Mouse (Mus musculus) ES-CJ7 (cell line): Measurements from ENCODE around the gene Zfp667.

Source experiments
- DNase-seq: peaks from one replicate; pipeline ENCODE4 v3.0.0; 2011; ENCODE audit warnings: low read depth, low spot score

Zfp667 gene

GRCm38 (mm10) chr7:6300796-6301195, 14.4 kb downstream of the Zfp667 start:
- peak; percentile 35 for DNase-seq

GRCm38 (mm10) chr7:6330458-6331232, 44.3 kb downstream of the Zfp667 start:
- no peak for DNase-seq

GRCm38 (mm10) chr7:6331233-6331956, 45.0 kb downstream of the Zfp667 start, which contains the start of gene Zfp583:
Gene Zfp583, minus strand, starts transcription at chr7:6331285.
- peak; percentile 92 for DNase-seq

- no peak for DNase-seq
Measured at GRCm38 (mm10) chr7:6339865-6340264, 53.5 kb downstream of the Zfp667 start.

GRCm38 (mm10) chr7:6343501-6344071, 57.2 kb downstream of the Zfp667 start, which contains the start of gene Gm3854:
Gene Gm3854, plus strand, starts transcription at chr7:6343759.
- peak; percentile 94 for DNase-seq

GRCm38 (mm10) chr7:6344124-6344523, 57.7 kb downstream of the Zfp667 start:
- no peak for DNase-seq
